Mouse (Mus musculus): Measurements from ENCODE around the gene Gm17018.
A peak's percentile ranks its signal among the peaks of the same experiment; 100 is the strongest.

The Gm17018 gene

DNA sequence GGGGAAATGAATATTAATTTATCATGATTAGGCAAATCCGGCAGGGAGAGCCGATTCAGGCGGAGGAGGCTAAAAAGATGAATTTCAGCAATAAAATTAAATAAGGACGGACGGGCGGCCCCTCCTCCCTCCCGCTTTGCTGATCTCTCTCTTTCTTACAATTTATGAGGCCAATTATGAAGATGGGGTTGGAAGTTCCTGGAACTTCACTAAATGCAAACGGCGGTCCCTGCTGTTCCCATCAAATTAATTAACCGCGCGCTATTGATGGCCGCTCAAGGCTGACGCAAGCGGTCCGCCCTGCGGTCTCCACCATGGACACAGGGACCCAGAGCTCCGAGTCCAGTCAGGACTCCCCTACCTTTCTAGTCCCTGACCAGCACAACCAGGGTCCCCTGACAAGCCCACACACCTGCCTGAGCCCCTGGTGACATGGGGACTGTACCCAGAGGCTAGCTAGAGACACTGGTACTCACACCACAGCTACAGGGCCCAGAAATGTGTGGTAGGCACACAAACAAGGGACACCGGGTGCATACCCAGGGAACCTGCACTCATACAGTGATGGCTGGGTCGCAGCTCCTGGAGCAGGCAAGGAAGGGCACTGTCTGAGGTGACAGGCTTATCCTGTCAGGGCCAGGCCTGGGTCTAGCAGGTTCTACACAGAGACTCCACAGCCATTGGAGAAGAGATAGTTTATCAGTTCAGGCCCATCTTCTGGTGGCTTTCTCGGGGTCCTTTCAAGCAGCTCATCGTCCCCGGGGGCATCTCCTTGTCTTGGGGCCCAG, 11.1 kb upstream of the Gm17018 start:
- no peak for DNase-seq (ENCODE audit: low read depth, low spot score)

DNA sequence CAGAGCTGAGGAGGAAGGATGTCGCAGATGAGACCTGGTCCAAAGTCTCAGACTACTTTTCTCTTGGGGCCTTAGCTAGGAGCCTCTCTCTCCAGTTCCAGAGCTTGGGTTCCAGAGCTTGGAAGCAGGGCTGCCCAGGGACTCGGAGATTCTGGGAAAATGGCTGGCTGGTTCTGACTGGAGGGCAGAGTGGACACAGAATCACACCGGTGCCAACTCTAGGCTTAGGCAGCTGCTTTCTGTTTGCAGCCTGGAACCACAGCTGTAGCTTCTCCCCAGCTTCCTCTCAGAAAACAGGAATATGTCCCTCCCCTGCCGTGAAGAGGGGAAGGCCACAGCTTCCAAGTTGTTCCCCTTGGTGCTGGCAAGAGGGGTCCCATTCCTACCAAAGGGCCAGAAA, 10.5 kb upstream of the Gm17018 start:
- no peak for DNase-seq (ENCODE audit: low read depth, low spot score)

DNA sequence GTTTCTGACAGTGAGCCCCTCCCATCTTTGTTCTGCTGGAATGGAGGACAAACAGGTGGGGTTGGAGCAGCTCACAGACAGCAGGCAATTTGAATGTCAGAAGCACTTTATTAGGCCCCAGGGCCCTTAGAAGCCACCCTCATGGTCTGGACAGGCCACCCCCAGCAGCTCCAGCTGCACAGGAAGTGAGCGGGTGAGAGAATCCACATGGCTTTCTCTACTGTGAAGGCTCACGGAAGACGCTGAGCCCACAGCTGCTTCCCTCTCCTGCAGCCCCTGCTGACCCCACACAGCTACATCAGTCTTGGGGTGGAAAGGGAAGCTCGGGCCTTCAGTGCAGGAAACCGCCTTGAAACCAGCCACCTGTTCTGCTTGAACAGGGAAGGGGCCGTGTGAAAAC, 8.2 kb upstream of the Gm17018 start:
- DNase-seq (ENCODE audit: low read depth, low spot score) = no peak

DNA sequence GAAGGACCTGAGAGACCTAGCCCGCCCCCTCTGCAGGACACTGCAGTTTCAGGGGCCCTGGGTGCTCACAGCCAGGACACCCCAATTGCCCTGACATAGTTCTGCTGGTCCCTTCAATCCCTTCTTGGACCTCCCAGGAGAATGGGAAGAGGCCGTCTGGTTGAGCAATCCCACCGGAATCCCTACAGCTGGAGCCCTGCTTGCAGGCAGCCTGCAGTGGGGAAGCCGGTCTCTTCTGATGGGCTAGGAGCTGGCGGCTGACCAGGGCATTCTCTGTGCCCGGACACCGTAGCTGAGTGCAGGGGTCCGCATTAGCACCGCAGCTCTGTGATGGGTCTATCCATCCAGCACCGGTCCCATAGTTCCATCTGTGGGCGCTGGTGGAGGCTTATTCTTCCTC, 6.3 kb upstream of the Gm17018 start:
- no peak for DNase-seq (ENCODE audit: low read depth, low spot score)

DNA sequence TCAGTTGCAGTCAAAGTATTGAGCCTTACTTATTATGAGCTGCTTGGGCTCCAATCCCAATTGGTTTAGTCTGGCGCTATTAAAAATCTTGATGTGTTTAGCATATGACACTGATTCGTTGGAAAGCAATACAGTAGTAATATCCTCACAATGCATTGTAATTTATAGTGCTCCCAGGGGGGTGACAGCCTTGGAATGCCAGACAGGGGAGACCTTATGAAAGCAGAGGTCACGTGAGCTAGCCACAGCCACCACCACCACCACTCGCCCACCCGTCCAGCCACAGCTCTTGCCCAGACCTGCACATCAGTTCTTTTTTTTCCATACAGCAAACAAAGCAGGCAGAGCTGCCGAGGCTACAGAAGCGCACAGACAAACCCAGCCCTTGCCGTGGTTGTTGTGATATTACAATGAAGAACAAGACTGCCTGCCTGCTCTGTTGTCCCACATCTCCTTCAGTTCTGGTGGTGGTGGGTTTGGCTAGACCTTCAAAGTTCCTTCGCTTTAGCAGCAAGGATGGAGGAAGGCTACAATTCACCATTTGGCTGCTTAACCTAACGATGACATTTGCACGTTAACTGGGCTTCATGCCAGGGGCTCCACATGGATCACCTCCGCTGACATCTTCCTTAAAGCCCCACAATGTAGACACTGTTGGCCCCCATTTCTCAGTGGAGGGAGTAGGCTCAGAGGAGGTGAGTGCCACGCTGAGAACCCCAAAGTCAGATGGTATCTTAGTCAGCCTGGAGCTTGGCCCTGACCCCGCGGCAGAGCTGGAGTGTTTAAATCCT, 5.7 kb downstream of the Gm17018 start:
- DNase-seq (ENCODE audit: low read depth, low spot score) = no peak

DNA sequence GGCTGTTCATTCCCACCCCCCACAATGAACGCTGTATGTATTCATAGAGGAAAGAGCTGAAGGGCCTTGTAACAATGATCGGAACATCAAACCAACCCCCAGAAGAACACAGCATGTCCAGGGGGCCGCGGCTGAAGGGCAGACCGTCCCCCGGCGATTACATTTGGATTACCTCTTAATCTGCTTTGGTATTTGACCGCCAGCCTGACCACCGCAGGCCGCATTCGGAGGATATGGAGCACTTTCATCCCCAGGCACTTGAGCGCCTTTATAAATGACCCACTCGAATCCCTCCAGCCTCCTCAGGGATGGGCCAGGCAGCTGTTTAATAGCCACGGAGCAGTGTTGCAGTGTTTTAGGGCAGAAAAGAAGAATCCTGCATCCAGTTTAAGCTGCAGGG, 7.0 kb downstream of the Gm17018 start:
- no peak for DNase-seq (ENCODE audit: low read depth, low spot score)

DNA sequence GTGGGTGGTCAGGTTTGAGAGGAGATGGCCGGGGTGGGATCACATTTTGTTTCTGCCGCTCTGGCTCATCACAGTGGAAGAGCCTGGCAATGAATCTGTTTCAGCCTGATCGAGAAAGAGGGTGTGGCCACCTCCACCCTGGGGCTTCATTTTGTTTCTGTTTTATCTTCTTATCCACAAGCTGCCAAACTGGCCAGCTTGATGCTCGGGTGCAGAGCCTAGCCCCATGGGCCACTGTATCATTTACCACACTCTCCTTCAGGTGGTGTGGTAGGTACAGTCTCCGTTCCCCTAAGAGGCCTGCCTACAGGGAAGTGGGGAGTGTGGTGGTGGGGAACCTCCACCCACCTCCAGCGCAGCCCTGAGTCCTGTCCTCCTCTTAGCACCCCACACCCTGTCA, 12.6 kb downstream of the Gm17018 start:
- DNase-seq (ENCODE audit: low read depth, low spot score) = no peak

DNA sequence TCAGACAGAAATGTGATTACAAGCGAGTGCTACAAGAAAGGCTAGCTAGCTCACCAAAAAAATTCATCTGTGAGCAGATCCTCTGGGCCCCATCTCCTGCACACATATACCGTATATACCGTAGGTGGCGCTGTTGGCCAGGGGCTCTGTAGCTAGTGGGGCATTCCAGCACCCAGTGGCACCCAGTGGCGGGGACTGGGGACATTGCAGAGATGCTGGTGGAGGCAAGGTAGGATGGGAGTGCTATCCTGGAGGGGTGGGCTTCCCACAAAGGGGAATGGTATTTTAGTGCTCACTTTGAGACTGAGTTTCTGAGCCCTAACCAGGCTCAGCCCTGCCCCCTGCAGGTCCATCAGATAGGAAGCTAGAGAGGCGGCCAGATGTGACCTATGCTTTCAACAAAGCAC, 13.4 kb downstream of the Gm17018 start:
- peak; percentile 62 for DNase-seq (ENCODE audit: low read depth, low spot score)

DNA sequence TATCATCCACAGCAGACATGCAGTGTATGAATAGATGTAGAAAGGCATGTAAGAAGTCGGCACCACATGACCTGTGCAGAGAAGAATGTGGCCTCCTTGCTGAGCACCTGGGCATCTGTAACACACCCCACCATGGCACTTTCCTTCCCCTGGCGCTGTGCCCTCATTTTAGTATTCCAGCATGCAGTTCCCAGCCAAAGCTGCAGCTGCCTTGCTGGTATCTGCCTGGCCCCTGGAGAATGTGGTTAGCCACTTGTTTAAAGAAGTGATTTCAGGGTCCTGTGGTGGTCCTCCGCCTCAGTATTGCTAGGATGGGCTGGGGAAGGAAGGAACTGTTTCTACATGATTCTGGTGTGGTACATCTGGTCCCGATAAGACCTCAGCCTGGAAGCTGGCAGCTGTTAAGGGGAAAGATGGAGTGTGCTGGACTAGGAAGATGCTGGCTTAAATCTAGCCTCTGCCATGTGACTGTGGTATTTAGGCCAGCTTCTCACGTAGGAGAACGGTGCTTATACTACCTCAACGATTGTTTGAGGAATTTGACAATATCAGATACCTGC, 14.0 kb downstream of the Gm17018 start:
- DNase-seq (ENCODE audit: low read depth, low spot score) = no peak

DNA sequence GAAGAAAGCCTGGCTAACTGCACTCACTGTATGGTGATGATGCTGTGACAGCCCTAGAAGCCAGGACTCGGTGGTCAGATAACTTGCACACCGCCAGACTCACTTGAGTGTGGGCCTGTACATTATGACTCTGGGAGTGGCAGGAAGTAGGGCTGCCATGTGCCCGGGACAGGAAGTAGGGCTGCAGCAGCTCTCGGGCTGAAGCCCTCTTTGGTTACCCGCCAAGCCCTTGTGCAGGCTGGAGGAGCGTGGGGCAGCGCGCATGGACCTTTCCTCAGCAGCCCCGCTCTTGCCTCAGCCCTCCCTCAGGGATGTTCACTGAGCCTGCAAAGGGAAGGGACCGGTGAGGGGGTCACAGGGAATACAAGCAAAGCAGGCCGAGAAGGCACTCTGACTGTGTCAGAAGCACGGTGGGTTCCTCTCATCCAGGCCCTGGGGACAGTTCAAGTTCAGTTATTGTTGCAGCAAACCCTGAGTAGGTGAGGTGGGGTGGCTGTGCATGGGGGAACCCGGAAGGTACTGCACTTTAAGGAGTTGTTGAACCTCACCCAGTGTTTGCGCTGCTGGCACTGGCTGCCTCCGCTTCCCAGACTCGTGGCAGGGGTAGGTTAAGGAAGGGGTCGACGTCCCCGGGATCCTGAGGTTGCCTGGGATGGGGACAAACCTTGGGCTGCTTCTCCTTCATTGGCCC, 14.7 kb downstream of the Gm17018 start:
- no peak for DNase-seq (ENCODE audit: low read depth, low spot score)

DNA sequence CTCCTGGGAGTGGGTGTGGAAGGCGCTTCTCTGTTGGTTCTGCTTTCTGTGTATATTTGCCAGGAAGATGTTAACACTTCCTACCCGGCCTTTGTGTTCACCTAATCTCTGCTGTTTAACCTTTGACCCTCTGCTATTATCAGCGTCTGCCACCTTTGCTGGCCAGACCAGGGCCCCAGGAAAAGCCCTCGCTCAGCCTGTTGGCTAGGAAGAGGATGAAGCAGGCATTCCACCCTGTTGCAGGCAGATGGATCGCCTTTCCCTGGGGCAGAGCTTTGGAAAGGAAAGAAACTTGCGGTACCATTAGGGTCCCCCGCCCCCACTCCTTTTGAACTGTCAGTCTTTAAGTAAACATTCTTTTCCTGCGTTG, 15.2 kb downstream of the Gm17018 start:
- no peak for DNase-seq (ENCODE audit: low read depth, low spot score)

DNA sequence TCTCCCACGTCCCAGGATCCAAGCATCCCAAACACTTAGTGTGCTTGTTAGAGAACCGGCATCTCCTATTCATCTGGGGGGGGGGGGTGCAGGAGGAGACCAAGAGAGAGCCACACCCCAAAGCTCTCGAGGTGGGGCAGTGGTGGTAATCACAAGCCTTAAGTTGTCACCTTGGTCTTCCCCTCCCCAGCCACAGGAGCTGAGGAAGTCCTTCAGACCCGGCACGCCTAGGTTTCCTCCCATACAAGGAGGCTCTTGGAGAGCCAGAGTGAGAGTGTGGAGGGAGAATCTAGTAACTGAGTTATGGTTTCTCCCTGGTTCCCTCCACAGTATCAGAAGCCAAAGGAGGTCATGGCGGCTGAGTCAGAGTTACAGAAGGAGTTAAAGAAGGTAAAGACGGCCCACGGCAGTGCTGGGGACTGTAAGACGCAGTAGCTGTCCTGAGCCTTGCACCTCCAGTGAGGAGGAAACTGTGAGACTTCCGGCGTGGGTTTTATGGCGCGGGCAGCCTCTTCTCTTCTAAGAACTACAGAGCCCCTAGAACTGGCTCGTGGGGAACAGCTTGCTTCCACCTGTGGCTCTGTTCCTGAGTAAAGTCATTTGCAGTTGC, 16.8 kb downstream of the Gm17018 start:
- DNase-seq (ENCODE audit: low read depth, low spot score) = no peak

DNA sequence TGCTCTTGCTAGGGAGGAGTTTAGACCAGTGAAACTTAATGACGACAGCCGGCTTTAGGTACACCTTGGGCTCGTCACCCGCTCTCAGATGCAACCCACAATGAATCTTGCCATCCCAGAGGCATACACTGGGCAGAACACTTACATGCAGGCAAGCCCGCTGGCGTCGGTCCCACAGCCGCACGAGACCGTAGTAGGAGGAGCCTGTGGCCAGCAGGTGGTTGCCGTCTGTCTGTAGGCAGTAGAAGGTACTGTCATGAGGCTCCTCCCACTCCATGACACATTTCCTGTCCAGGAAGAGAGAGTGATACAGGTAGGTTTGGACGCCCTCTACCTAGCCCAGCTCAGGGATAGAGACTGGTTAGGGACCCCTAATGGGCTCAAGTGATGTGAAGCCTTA, 18.6 kb downstream of the Gm17018 start:
- DNase-seq (ENCODE audit: low read depth, low spot score) = peak; percentile 45

DNA sequence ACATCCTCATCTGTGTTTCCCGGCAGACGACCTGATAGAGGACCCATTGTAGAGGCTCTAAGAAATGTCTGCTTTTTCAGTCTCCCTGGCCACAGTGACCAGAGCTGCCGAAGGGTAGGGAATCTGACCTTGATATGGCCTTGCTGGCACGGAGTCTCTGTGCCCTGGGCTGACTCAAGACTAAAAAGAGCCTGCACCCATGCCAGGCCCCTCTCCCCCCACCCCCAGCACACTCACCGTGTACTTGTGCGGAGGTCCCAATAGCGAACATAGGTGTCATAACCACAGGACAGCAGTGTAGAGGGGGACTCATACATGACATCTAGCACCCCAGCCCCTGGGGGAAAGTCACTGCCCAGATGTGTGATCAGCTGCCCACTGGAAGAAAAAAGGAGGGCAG, 19.0 kb downstream of the Gm17018 start:
- no peak for DNase-seq (ENCODE audit: low read depth, low spot score)

DNA sequence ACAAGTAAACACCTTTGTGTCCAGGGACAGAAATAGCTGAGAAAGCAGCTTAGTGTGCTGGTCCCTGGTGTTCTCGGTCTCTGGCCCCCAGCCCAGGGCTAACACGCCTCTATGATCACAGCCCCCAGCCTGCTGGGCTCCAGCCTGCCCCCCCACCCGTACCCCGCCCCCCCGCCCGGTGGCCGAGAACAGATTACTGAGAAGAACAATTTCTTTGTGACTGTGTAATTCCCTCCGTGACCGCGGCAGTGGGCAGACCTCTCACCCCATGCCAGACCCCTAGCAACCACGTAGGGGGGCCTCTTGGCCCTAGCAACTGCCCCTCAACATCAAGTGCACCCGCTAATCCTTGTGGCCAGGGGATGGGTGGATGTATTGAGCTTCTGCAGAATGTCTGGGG, 19.8 kb downstream of the Gm17018 start:
- no peak for DNase-seq (ENCODE audit: low read depth, low spot score)

DNA sequence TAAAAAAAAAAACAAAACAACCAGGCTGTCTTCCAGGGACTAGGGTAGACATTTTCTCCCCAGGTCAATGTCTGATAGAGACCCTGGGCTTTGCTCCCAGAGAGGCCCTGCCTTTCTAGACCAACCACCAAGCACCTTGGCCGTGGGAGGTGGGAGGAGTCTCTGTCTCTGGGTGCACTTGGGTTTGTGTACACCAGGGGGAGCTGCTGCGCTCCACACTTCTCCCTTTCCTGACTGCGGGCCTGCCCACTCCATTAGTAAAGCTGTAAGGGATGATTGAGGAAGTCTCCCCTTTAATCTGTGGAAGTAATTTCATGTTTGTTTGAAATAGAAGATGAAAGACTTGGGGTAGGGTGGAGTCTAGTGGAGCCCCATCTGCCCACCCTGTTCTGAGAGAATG, 20.8 kb downstream of the Gm17018 start:
- peak; percentile 77 for DNase-seq (ENCODE audit: low read depth, low spot score)

DNA sequence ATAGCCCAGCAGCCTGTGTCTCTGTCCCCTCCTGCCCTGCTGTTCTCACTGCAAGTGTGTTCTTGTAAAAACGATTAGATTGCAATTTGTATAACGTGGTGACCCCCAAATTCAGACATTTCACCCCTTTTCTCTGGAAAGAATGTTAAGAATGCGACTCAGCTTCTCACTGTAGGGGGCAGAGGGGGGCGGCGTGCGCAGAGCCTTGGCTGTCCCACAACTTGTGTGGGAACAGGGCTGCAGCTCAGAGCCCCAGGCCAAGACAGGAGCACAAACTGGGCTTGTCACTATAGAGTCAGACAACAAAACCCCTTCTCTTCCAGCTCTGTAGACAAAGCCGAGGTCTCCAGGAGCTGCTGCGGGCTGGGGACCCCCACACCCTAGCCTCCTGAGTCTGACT, 21.7 kb downstream of the Gm17018 start:
- DNase-seq (ENCODE audit: low read depth, low spot score) = no peak

DNA sequence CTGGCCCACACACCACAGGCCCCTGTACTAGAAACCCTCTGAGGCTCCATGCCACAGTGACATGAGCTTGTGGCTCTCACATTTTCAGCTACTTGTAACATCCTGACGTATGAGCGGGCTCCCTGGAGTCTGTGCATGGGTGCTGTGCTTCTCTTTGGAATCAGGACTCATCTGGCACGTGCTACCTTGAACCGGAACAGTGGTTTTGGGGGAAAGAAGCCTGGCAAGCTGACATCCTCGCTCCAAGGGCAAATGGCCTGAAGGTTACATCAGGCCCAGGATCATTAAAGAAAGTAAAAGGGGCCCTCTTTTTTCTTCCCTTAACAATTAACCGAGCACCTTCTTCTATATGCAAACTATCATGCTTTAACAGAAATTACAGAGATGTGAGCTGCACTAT, 22.7 kb downstream of the Gm17018 start:
- no peak for DNase-seq (ENCODE audit: low read depth, low spot score)

DNA sequence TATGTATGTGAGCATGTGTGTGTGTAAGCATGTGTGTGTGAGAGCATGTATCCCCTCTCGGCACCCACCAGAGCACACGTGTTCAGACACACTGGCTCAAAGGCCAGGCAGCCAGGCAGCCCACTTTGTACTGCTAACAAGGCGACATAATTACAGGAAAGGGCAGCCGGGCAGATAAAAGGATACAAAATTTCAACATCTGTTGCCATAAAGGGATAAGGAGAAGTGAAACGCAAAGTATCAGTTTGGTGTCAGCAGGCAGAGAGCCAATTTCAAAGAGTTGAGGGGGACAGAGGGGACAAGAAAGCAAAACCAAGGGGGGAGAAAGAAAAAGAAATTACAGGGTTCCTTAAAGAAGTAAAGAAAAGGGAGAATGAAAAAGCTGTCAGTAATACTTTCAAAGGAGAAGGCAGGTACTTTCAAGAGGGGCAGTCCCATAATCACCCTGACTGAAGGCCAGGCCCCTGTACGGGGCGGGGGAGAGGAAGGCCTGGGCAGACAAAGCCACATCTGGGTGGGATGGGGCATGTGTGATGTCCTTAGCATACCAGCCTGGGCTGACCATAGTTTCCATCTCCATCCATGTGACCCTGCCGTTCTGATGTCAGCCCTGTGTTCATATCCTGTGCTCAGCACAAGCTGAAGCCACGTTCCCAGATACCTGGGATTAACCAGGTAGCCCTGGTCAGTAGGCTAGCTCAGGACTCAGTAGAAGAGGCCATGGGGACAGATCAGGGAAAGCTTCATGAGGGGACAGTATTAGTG, 24.6 kb downstream of the Gm17018 start:
- DNase-seq (ENCODE audit: low read depth, low spot score) = no peak

DNA sequence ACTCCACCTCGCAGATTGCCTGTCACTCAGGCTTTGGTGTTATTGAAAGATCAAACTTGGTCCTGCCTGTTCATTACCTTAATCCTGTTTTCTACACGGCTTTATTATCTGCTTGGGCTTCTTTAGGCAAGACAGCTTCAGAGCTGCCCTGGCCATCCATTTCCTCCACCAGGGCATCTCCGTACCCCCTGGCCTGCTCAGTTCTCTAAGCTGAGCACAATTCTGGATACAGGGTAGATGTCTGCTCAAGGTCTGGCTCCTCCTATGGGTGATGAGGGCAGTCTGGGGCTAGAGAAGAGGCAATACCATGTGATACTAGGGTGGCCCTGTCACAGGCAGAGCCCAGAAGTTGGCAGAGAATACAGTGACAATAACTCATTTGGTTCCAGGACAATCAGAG, 26.4 kb downstream of the Gm17018 start:
- no peak for DNase-seq (ENCODE audit: low read depth, low spot score)
